Mouse (Mus musculus) brain, embryonic 14.5 days (tissue): ENCODE measurements around the gene Gm10320.

Experiments
- CTCF ChIP-seq: fragments of 200-500 bp; IDR thresholded peaks from 2 replicates; pipeline ENCODE4 v1.5.1; 2012; ENCODE audit warnings: inconsistent platforms, mild to moderate bottlenecking, moderate library complexity, borderline replicate concordance; ENCODE audit not compliant: insufficient read depth, insufficient read length; ENCODE audit errors: extremely low read depth
- POLR2A ChIP-seq: fragments of 200-500 bp; IDR thresholded peaks from 2 replicates; pipeline ENCODE4 v1.6.1; 2012; ENCODE audit warnings: mild to moderate bottlenecking, inconsistent platforms, borderline replicate concordance; ENCODE audit not compliant: poor library complexity, insufficient read depth, insufficient read length, severe bottlenecking; ENCODE audit errors: extremely low read depth

- TF ChIP-seq CTCF: no peak
- no peak for TF ChIP-seq POLR2A
These were observed 5.6 kb downstream of the Gm10320 start for GRCm38 (mm10) chr13:98486161-98486560.
